Mouse (Mus musculus): ENCODE results near the gene Atp1a3.

The Atp1a3 gene

GRCm38 (mm10) chr7:24964897-24965535 is 40.7 kb downstream of the Atp1a3 start:
- peak; percentile 91 for DNase-seq (ENCODE audit: extremely low spot score, low spot score)

- DNase-seq (ENCODE audit: extremely low spot score, low spot score) = no peak
Measured at GRCm38 (mm10) chr7:24964288-24964687, 41.5 kb downstream of the Atp1a3 start.

GRCm38 (mm10) chr7:24955226-24955625 is 50.5 kb downstream of the Atp1a3 start:
- peak; percentile 36 for DNase-seq (ENCODE audit: extremely low spot score, low spot score)

GRCm38 (mm10) chr7:24954450-24954849 is 51.3 kb downstream of the Atp1a3 start:
- DNase-seq (ENCODE audit: extremely low spot score, low spot score) = no peak

GRCm38 (mm10) chr7:24953966-24954365 is 51.8 kb downstream of the Atp1a3 start:
- DNase-seq (ENCODE audit: extremely low spot score, low spot score) = no peak

GRCm38 (mm10) chr7:24949958-24950623 is 55.7 kb downstream of the Atp1a3 start:
- peak; percentile 89 for DNase-seq (ENCODE audit: extremely low spot score, low spot score)

- DNase-seq (ENCODE audit: extremely low spot score, low spot score) = no peak
Measured at GRCm38 (mm10) chr7:24948774-24949173, 57.0 kb downstream of the Atp1a3 start.

GRCm38 (mm10) chr7:24947316-24948048 is 58.3 kb downstream of the Atp1a3 start:
- no peak for DNase-seq (ENCODE audit: extremely low spot score, low spot score)

GRCm38 (mm10) chr7:24944257-24944950 is 61.4 kb downstream of the Atp1a3 start, which contains the start of gene Gm4881:
Gm4881 (minus strand) TSS chr7:24944494.
- DNase-seq (ENCODE audit: extremely low spot score, low spot score) = no peak

- DNase-seq (ENCODE audit: extremely low spot score, low spot score) = no peak
Measured at GRCm38 (mm10) chr7:24943641-24944040, 62.1 kb downstream of the Atp1a3 start.

GRCm38 (mm10) chr7:24931651-24932050 is 74.1 kb downstream of the Atp1a3 start:
- no peak for DNase-seq (ENCODE audit: extremely low spot score, low spot score)

- no peak for DNase-seq (ENCODE audit: extremely low spot score, low spot score)
Measured at GRCm38 (mm10) chr7:24930475-24930874, 75.3 kb downstream of the Atp1a3 start.

All from neural tube, embryonic 10.5 days (tissue).